Mouse (Mus musculus) embryo, embryonic 11 days (tissue): ENCODE data around the gene Nxph3.
A peak's percentile ranks its signal among the peaks of the same experiment; 100 is the strongest.

Experiments used
- DNase-seq: peaks from one replicate; pipeline ENCODE4 v3.0.0-alpha.2; 2015

Gene Nxph3

DNA sequence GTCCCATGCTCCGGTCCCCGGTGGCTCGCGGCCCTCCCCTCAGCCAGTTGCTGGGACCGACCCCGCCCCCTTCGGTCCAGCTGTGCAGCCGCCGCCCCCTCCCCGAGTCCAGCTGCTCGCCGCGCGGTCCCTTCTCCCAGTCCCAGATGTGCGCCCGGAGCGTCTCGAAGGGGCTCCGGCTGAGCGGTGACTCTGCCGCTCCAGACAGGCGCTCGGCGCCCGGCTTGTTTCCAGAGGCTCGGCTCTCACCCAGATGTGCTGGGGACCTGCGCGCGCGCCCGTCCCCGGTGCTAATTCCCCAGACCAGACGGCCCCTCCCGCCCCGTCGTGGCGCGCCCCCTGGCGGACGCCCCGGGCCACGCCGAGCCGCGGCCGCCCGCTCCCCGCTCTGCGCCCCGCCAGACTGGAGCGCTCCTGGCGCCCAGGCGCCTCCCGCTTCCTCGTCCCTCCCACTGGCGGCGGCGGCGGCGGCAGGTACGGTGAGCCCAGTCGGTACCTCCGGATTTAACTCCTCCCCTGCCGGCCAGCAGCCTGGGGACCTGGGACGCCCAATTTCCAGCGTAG lies at the start of gene Nxph3:
Gene Nxph3, minus strand, starts transcription at position 273 of the 564 bp plus-strand sequence.
- peak; percentile 77 for DNase-seq

DNA sequence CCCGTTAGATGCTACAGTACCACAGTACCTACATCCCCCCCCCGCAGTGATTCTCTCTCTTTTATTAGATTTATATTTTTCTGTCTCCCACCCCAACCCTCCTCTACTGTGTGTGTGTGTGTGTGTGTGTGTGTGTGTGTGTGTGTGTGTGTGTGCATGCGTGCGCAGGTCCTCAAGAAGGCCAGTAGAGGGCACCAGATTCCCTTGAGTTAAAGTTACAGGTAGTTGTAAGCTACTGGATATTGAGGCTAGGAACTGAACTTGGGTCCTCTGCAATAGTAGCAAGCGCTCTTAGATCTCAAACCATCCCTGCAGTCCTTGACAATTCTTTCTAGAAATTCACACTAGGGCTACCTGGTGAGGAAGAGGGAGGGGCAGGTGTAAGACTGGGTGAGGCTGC lies 49.5 kb upstream of the Nxph3 start:
- DNase-seq: no peak

DNA sequence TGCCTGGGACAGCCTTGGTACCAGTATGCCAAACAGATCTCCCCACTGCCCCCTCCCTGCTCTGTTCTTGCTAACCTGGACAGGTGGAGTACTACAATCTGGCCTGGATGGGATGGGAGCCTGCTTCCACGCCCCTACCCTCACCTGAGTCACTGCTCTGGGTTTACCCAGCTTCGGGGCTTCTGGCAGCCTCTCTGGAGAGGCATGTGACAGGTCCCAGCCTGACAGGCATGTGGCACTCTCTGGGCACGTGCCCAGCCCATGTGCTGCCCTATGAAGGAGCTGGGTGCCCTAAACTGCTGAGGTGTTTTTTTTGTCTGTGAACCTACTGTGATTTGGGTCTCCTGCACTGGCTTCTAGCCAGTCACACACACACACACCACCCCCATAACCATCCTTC lies 46.4 kb upstream of the Nxph3 start:
- DNase-seq: no peak

GRCm38 (mm10) chr11:95559761-95560160 lies 45.4 kb upstream of the Nxph3 start:
- DNase-seq: no peak

DNA sequence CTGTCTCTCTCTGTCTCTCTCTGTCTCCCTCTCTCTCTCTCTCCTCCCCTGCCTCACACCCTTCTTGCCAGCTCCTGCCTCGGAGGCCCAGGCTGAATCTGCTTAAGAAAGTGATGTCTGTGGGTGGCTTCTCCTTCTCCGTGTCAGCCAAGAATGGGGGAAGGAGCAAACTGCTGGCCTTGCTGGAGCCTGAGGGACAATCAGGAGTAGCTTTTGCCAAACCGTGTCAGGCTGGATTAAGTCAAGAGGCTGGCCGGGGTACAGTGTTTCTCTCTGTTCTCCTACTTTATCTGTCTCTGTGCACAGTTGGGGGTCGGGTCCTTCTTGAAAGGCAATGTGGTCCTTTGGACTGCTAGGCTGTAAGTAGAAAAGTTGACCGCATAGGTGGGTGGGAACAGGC lies 43.3 kb upstream of the Nxph3 start:
- no peak for DNase-seq

DNA sequence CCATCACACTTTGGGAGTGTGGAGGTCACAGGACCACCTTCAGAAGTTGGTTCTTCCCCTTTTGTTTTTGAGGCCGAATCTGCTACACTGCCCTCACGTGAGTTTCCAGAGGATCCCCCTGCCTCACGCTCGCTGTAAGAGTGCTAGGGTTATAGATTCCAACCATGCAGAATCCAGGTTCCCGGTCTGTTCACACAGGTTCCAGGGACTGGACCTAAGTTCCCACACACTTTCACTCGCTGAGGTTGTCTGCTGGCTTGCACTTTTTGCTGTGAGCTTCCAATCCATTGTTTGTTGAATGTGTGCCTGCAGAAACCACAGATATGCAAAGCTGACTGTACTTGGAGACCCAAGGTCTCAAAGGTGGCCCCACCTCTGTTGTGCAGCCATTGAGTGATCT lies 42.7 kb upstream of the Nxph3 start:
- DNase-seq: no peak

GRCm38 (mm10) chr11:95555279-95555678 lies 40.9 kb upstream of the Nxph3 start:
- no peak for DNase-seq

DNA sequence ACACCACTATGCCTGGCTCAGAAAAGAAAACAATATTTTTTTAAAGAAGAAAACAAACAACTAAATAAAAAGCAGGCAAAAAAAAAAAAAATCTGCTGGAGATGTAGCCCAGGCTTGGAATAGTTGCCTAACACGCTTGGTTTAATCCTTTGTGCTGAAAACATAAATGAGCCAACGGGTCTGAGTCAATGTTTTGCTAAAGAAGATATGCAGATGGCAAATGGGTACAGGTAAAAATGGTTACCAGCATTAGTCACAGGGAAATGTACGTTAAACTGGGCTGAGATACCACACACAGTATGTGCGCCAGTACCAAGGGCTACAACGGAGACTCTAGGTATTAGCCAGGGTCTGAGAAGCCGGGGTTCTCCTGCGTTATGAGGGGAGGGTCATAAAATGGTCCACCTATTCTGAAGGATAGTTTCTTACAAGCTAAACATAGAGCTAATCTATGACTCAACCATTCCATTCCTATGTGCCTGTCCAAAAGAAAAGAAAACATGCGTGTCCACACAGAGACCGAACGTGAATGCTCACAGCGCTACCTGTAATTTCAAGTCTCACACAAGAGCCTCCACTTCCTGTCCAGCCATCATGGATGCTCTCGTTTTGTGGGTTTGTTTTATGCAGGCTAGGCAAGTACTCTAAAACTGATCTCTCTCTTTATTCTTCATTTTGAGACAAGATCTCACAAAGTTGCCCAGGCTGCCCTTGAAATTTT lies 36.1 kb upstream of the Nxph3 start:
- no peak for DNase-seq

DNA sequence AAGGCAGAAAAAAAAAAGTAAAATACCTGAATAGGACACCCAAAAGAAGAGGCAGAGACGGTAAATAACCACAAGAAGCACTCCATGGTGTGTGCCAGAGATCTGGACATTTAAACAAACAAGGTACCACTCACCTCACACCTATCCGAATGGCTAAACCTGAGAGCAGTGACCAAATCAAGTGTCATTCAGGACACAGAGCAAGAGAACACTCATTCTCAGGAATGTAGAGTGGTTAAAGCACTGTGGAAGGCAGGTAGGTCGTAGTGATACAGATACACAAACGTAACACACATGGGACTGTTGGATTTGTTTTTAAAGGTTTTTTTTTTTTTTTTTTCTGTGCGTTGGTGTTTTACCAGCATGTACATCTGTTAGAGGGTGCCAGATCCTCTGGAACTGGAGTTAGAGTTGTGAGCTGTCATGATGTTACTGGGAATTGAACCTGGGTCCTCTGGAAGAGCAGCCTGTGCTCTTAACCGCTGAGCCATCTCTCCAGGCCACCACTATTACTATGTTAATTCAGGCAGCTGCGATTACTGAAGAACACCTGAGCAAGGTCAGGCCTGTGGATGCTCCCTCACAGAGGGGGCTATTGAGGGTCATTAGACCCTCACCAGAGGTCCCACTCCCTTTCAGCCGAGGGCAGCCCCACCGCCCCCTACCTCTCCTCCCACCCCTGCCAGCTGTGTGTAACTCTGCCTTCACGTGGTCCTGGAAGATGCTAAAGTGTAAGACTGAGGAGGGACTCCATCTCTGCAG lies 31.8 kb upstream of the Nxph3 start:
- no peak for DNase-seq

DNA sequence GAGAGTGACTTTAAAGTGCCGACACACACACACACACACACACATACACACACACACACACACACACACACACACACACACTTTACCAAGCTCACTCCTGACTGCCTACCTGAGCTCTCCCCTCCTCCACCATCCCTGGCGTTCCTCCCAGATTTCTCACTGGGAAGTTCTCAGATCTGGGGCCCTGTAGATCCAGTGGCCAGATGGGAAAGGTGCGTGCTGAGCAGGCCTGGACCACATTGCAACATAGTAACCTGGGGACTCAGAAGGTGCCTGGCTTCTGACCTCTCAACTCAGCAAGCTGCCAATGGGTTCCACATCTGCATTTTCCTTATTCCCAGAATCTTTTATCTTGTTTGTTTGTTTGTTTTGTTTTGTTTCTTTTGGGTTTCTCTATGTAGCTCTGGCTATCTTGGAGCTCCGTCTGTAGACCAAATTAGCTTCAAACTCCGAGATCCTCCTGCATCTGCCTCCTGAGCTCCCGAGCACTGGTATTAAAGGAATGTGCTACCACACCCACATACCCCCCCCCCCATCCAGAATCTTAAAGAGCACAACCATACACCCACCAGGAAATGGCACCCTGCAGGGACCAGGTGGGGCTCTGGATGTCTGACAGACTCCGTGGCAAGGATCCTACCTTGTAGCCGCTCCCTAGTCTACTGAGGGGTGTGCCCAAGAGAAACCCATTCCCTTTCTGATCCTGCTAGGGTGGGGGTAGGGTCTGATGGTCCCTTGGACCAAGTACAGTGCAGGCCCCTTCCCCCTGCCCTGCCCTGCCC lies 30.4 kb upstream of the Nxph3 start:
- DNase-seq: no peak

GRCm38 (mm10) chr11:95540637-95541385 lies 26.4 kb upstream of the Nxph3 start:
- no peak for DNase-seq

DNA sequence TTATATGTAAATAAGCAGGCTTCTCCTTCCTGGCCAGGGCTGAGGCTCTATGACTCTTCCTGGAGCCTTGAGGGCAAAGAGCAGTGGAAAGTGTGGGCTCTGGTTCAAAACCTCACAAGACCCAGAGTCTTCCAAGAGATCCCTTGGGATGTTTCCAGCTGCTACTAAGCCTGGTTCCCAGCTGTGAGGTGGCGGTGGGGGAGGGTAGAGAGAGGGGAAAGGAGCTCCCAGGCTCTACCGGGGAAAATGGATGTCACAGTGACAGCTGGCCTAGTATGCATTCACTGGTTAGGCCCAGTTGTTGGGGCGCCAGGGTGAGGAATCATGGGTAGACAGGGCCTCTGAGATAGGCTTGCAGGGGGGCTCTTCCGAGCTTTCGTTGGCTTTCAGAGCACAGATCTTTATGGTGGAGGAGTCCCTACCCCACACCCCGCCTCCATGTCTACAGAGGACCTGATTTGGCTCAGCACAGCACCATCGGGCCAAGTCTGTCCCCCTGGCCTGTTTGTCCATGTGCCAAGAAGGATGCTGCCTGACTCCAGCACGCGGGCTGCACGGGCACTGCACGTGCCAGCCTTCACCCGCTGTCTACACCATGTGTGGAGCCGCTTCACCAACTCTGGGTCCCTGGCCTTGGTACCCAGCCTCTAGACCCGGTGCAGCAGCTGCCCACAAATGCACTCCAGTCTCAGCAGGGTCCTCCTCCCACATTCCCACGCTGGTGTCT lies 24.2 kb upstream of the Nxph3 start:
- DNase-seq: no peak

- DNase-seq: peak; percentile 93
Measured at GRCm38 (mm10) chr11:95533484-95534160, 19.3 kb upstream of the Nxph3 start.

DNA sequence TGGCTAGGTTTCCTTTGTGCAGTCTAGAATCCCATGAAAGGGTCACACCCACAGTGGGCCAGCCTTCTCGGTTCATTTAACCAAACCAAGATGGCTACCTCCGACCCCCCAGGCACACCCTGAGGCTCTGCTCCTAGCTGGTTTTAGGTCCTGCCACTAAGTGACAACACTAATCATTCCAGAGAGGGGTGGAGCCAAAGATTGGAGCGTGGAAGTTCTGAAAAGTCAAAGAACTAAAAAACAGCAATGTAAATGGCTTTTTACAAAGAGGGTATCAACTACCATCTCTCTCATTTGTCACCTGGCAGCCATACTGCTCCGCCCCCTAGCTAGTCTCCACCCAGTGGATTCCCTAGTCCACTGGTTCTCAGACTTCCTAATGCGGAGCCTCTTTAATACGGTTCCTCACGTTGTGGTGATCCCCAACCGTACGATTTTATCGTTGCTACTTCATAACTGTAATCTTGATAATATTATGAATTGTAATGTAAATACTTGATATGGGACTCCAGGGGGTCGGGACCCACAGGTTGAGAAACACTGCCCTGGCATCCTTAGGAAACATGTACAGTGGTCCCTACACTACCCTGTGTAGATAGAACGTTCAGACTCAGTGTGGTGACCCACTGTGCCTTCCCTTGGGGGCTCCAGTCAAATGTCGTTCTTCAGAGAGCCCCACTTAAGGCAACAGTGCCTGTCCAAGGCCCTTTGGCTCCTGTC lies 18.1 kb upstream of the Nxph3 start:
- no peak for DNase-seq

DNA sequence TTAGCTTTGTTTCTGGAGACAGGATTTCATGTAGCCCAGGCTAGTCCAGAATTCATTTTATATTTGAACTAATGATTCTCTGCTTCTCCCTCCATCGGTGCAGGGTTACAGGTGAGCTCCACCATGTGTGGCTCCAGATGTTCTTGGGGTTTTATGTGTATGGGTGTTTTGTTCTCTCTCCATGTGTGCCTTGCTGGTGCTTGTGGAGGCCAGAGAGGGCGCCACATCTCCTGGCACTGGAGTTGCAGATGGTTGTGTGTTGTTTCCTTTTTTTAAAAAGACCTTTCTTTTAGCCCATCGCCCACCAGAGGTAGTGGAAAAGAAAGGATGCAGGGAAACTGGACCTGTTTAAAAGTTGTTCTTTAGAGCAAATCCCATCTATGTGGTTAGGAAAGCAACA lies 13.9 kb upstream of the Nxph3 start:
- no peak for DNase-seq

DNA sequence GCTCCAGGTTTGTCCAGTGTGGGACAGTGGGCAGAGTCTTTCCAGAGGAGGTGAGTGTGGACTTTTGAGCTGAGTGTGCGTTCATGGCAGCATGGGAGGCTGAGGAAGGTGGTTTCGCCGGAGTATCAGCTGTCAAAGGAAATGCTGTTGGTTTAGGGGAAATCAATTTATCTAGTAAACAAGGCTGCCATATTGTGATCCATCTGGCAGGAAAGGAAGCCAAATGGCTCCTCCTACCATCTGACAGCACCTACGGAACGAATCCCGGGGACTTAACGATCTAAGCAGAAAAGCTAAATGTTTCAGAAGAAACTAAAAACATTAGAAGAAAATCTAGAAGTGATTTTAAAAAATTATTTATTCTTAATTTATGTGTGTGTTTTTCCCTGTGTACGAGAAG lies 12.9 kb upstream of the Nxph3 start:
- no peak for DNase-seq

GRCm38 (mm10) chr11:95521563-95521962 lies 7.2 kb upstream of the Nxph3 start:
- peak; percentile 84 for DNase-seq

DNA sequence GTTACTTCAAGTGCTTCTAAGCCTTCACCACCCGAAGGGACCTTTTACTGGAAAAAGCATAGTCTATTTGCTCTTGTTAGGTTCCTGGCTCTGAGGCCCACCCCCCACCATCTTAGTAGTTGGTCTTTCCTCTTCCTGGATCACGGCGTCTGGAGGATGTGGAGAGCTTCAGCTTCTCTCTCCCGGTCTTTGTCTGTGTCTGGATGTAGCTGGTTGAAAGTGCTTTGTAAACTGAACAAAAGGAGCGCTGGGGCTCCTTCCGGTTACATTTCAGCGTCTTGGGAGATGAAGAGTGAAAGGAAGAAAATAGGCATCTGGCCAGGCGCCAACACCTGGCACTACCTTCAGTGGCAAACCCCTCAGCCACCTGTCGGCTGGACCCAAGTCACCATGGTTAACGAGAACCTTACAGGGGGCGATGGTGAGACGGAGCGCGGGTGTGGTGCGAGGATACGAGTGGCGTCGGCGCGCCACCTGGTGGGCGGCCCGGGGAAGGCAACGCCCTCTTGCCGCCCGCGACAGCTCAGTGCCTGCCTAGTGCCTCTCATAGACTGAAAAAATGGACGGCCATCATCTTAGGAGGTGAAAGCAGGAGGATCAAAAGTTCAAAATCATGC lies 6.2 kb upstream of the Nxph3 start:
- DNase-seq: peak; percentile 92

DNA sequence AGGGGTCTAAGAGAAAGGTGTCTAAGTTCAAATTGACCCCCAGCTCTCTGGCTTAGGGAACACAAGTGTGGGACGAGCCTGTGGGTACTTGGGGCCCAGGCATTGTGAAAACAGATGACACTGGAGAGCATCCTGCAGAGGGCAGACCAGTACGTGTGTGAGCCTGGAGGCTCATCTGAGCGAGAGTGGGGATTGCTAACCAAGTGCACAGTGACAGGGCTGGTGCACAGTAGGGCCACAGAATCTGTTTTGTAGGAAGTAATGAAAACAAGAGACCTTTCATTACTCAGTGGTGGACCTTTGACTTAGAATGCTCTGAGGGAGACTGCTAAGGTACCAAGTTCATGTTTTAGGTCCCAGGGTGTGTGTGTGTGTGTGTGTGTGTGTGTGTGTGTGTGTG lies 5.6 kb upstream of the Nxph3 start:
- DNase-seq: no peak

- DNase-seq: no peak
Measured at GRCm38 (mm10) chr11:95519299-95519698, 4.9 kb upstream of the Nxph3 start.
